ENCODE assay signal across 34 mouse cellular contexts in the genomic region with DNA sequence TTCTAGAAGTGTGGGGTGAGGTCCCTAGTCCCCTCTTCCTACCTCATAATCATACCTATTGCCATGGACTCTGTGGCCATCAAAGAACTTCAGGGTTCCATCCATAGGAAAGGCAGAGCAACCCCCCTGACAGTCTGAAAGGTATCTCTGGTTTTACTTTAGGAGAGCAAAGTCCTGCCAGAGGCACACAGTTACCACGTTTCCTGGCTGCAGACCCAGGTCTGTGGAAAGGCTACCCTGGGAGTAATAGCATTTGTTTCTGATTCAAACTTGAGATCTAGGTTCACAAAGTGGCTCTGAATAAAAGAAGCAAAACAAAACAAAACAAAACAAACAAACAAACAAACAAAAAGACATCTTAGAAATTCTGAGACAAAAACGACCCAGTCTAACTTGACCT. TPM values are rescaled to one million over a fixed set of nuclear protein-coding genes. Genes with fewer than 3 reads are reported as not detected.
"Had no signal": no experiment of that assay in that cellular context is flagged by ENCODE, and none has a peak within 500 bp of the region (broad histone marks: within the 10 kb centered on the region; RNA-seq: fewer than 3 reads in every experiment).

No protein-coding gene starts in this region.

- DNase-seq: heart, adult 18-20 months; heart, adult 2 months; heart, postnatal 10 days; heart, postnatal 14 days; heart, postnatal 36 days; heart, postnatal 4 days; kidney, adult 18-20 months; kidney, postnatal 10 days; kidney, postnatal 14 days; kidney, postnatal 4 days; layer of hippocampus, adult 9-11 months; layer of hippocampus, postnatal 36 days had no signal

- ATAC-seq: hindbrain, embryonic 16.5 days; hindbrain, postnatal 0 days; inflammation-experienced regulatory T-cells, adult 6 months; intestine, embryonic 15.5 days; intestine, embryonic 16.5 days; intestine, postnatal 0 days had no signal

- H3K36me3 ChIP-seq: heart, embryonic 10.5 days; heart, embryonic 12.5 days; heart, embryonic 13.5 days; heart, embryonic 15.5 days; hindbrain, embryonic 10.5 days; hindbrain, embryonic 12.5 days; hindbrain, embryonic 13.5 days; hindbrain, embryonic 15.5 days; intestine, embryonic 15.5 days; kidney, embryonic 15.5 days had no signal

- H3K27me3 ChIP-seq: heart, embryonic 15.5 days had no signal

- H3K4me3 ChIP-seq: heart, adult 2 months; heart, embryonic 10.5 days; heart, embryonic 12.5 days; heart, embryonic 13.5 days; heart, embryonic 15.5 days; hindbrain, embryonic 10.5 days; hindbrain, embryonic 12.5 days; hindbrain, embryonic 13.5 days; hindbrain, embryonic 15.5 days; intestine, embryonic 15.5 days; kidney, embryonic 15.5 days; layer of hippocampus, adult 2 months; left cerebral cortex, adult 2 months had no signal

- H3K4me2 ChIP-seq: heart, embryonic 11.5 days; heart, embryonic 12.5 days; heart, embryonic 13.5 days; heart, embryonic 15.5 days; hindbrain, embryonic 12.5 days; hindbrain, embryonic 13.5 days; hindbrain, embryonic 14.5 days; hindbrain, embryonic 15.5 days; intestine, embryonic 15.5 days; kidney, embryonic 15.5 days had no signal

- H3K9ac ChIP-seq: heart, embryonic 12.5 days; heart, embryonic 13.5 days; heart, embryonic 15.5 days; hindbrain, embryonic 12.5 days; hindbrain, embryonic 13.5 days; hindbrain, embryonic 14.5 days; hindbrain, embryonic 15.5 days; intestine, embryonic 15.5 days; kidney, embryonic 15.5 days had no signal

- H3K9me3 ChIP-seq: heart, embryonic 10.5 days; heart, embryonic 12.5 days; heart, embryonic 13.5 days; heart, embryonic 15.5 days; hindbrain, embryonic 10.5 days; hindbrain, embryonic 12.5 days; hindbrain, embryonic 13.5 days; hindbrain, embryonic 15.5 days; intestine, embryonic 15.5 days; kidney, embryonic 15.5 days had no signal

- H3K27ac ChIP-seq: heart, adult 2 months; heart, embryonic 10.5 days; heart, embryonic 13.5 days; heart, embryonic 15.5 days; hindbrain, embryonic 10.5 days; hindbrain, embryonic 12.5 days; hindbrain, embryonic 13.5 days; hindbrain, embryonic 14.5 days; hindbrain, embryonic 15.5 days; hindbrain, postnatal 0 days; intestine, embryonic 15.5 days; kidney, embryonic 15.5 days; kidney, postnatal 0 days; layer of hippocampus, adult 2 months; left cerebral cortex, adult 2 months had no signal

RNA-seq across cellular contexts. Expression of a gene that starts 37.3 kb away (rescaled TPM):
- total RNA-seq: heart, adult 18-20 months; heart, adult 2 months; heart, adult 8-10 months; heart, postnatal 25 days had no signal
